Mouse (Mus musculus) cerebral cortex, adult 2 months (tissue): ENCODE results near the gene Epb41l2.

ENCODE experiments used
- WGBS: fragments of 180-500 bp; shearing (Covaris S2); methylation state at CpG from one replicate; pipeline ENCODE4 v1.1.7; 2018; 5-methylcytosine and 5-hydroxymethylcytosine counted together

The Epb41l2 gene

GRCm38 (mm10) chr10:25437586-25438298 lies 78.1 kb downstream of the Epb41l2 start:
- WGBS, result 69% methylated on average over 6 of the region's 6 CpGs

- WGBS, result 74% methylated on average over 8 of the region's 8 CpGs
These were observed 78.7 kb downstream of the Epb41l2 start for GRCm38 (mm10) chr10:25438299-25438680.

DNA sequence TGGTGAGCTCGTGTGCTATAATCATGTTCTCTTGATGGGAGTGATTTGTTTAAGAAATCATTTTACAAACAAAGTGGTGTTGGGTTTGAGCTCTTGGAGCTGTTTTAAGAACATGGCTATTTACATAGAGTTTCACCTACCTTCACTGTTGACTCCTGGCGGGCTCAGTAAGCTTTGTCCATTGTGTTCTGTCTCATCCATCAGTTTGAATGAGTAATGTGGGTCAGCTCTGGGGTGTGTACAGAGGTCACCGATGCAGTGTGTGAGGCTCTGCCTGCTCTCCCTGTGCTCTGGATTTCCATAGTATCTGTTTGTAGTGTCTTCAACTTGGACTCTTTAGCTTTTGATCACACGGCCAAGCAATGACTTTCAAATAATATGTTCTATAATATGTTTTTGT lies 79.6 kb downstream of the Epb41l2 start:
- WGBS, result 79% methylated on average over 4 of the region's 4 CpGs

DNA sequence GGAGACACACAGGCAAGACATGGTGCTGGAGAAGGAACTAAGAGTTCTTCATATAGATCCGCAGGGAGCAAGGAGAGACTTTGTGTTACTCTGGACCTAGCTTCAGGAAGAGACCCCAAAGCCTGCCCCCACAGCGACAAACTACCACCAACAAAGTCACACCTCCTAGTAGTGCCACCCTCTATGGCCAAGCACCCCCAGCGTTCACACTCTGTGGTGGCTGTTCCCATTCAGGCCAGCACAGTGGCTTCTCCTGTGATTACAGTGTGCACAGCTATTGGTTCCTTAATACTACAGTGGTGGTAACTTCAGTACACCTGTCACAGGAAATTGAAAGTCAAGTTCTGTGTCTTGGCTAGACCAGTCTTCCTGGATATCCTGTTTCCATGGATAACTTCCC lies 80.3 kb downstream of the Epb41l2 start:
- 86% methylated on average over 3 of the region's 3 CpGs for WGBS

- 78% methylated on average over 7 of the region's 7 CpGs for WGBS
These were observed 81.8 kb downstream of the Epb41l2 start for GRCm38 (mm10) chr10:25441405-25441804.

DNA sequence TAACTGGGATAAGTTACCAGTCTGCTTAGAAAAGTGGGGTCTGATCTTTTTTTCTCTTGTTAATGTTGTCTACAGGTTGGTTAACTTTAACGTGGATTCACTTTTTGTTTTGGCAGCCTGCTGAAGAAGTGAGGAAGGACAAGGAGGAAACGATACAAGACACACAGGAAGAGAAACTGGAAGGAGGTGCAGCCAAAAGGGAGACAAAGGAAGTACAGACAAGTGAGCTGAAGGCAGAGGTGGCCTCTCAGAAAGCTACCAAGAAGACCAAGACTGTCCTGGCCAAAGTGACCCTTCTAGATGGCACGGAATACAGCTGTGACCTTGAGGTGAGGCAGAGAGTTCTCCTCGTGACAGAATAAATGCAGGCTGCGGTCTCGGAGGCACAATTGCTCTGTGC lies 84.0 kb downstream of the Epb41l2 start:
- 85% methylated on average over 6 of the region's 6 CpGs for WGBS

DNA sequence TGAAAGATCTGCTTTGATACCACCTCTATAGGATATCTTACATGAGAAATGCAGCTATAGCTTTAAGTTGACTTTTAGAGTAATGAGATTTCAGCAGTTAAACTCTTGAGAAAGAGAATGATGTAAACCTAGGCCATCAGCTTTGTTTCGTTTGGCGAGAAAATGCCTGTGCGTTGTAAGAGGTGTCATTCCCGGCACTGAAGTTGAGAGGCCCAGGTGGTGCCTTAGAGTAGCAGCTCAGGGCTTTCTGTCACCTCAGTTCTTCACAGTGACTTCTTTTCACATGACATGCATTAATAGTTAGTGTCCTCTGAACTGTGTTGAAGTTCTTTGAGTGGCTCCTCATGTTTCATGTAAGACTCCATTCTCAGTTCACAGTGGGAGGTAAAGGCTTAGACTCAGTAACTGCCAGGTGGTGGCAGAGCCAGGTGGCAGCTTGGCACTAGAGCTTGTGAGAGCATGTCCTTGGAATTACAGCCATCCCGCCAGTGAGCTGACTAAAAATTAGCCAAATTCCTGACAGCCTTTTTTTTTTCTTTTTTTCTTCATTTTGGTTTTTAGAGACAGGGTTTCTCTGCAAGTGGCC lies 84.7 kb downstream of the Epb41l2 start:
- 90% methylated on average over 5 of the region's 5 CpGs for WGBS

GRCm38 (mm10) chr10:25446953-25447525 lies 87.4 kb downstream of the Epb41l2 start:
- WGBS, result 33% methylated on average over 5 of the region's 5 CpGs

GRCm38 (mm10) chr10:25448676-25449075 lies 89.1 kb downstream of the Epb41l2 start:
- WGBS, result 74% methylated on average over 4 of the region's 4 CpGs

DNA sequence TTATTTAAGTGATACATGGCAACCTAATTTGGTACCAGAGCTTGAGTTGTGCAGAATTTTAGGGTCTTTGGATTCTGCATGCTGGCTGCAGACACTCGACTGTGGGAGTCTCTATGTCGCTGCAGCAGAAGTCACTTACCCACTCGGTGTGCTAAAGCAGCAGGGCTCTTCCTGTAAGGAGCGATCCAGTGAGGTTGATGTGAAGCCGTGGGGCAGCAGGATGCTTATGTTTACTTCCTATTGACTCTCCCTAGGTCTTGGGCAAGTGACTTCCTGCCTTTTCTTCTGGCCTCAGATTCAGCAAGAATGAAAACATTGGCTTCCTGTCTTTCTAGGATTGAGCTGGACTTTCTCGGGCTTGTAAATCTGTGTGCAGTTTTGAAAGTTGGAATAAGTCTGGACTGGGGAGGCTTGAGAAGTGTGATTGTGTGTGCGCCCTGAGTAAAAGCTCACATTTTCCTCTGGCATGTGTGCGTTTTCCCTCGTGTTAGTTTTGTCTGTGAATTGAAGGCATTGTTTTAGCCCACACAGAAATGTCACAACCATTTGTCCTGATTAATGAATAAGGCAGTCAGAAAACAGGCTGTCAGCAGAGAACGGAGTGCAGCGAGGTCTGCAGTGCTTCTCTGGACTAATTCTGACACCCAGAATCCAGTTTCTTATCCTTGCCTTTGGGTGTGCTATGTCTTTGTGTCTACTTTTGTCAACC lies 89.9 kb downstream of the Epb41l2 start:
- 40% methylated on average over 11 of the region's 11 CpGs for WGBS

- 62% methylated on average over 9 of the region's 9 CpGs for WGBS
These were observed 93.6 kb downstream of the Epb41l2 start for GRCm38 (mm10) chr10:25453150-25453549.

GRCm38 (mm10) chr10:25453772-25454171 lies 94.2 kb downstream of the Epb41l2 start:
- 81% methylated on average over 10 of the region's 10 CpGs for WGBS

GRCm38 (mm10) chr10:25457118-25457517 lies 97.5 kb downstream of the Epb41l2 start:
- WGBS, result 83% methylated on average over 6 of the region's 6 CpGs

DNA sequence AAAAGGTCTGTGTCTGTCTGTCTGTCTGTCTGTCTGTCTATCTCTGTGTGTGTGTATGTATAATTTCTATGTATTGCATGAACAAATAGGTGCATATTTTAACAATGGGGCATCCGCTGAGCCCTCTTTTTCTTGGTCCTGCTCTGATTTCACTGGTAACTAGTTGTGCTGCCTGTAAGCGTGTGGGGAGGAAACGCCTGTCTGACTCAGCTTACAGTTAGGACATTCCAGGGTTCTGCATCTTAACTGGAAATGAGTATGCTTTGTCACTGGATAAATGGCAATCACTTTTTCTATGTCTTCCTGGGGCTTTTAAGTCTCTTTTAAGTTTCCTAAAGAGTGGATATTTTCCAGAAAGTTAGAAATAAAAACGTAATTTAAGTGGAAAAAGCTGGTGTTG lies 98.4 kb downstream of the Epb41l2 start:
- WGBS, result 80% methylated on average over 4 of the region's 4 CpGs

- WGBS, result 79% methylated on average over 1 of the region's 1 CpGs
These were observed 102.2 kb downstream of the Epb41l2 start for GRCm38 (mm10) chr10:25461832-25462231.

DNA sequence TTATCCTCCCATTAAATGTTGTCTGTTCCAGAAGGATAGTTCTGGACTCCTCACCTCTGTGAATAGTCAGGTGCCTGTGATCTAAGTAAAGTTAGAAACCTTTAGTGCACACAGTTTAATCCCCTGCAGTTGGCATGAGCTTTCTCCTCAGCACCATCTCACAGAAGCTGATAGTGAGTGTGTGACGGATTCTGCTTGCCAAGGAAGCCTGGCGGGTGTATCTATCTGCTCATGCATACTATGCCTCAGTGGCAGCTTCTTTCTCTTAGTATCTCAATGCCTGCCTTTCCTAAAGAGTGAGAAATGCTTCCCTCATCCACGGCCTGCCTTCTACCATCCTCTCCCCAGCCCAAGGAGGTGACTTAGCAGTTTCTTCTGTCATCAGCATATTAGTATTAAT lies 103.1 kb downstream of the Epb41l2 start:
- WGBS, result 68% methylated on average over 3 of the region's 3 CpGs

DNA sequence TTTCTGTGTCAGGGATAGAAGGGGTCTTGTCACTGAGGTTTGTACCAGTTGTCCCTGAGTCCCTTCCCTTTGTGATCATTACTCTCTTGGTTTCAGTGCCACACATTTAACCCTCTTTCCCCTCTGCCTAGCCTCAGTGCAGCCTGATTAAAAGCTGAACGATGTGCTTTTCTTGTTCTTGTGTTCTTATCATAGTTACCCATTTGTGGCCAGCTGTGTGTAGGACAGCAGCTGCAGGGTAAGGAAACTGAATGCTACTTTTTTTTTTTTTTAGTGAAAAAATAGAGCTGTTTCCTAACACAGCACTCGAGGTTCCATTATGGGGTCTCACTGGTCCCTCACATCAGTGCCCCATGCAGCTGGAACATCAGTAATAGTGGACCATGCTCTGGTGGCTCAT lies 106.9 kb downstream of the Epb41l2 start:
- WGBS, result 56% methylated on average over 2 of the region's 2 CpGs

GRCm38 (mm10) chr10:25471944-25472343 lies 112.3 kb downstream of the Epb41l2 start:
- 87% methylated on average over 2 of the region's 2 CpGs for WGBS

DNA sequence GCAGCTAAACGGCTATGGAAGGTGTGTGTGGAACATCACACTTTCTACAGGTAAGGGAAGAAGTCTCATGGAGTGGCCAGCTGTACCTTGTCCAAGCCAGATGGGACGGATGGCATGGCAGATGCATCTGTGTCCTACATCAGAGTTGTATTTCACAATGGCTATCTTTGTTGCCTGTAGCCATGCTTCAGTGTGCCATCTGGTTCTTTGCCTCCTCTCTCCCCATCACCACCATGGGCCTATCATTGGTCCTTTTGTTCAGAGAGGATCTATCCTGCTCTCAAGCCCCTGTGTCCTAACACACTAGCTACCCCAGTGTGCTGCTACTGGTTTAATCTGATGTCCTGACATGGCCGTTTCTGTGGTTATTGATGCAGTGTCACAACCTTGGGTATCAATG lies 120.1 kb downstream of the Epb41l2 start:
- WGBS, result 83% methylated on average over 3 of the region's 3 CpGs

- 87% methylated on average over 5 of the region's 5 CpGs for WGBS
These were observed 123.2 kb downstream of the Epb41l2 start for GRCm38 (mm10) chr10:25482791-25483190.

DNA sequence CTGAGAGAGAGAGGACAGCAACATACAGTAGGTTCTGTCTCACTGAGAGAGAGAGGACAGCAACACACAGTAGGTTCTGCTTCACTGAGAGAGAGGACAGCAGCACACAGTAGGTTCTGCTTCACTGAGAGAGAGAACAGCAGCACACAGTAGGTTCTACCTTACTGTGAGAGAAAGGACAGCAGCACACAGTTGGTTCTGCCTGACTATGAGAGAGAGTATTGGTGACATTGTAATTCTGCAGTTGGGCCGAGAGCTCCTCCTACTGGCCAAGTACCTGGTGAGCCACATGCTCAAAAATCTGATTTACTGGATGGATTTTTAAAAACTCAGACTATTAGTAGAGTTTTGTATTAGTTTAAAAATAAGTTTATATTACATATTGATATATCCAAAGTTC lies 128.9 kb downstream of the Epb41l2 start:
- WGBS, result 3% methylated on average over 1 of the region's 1 CpGs

DNA sequence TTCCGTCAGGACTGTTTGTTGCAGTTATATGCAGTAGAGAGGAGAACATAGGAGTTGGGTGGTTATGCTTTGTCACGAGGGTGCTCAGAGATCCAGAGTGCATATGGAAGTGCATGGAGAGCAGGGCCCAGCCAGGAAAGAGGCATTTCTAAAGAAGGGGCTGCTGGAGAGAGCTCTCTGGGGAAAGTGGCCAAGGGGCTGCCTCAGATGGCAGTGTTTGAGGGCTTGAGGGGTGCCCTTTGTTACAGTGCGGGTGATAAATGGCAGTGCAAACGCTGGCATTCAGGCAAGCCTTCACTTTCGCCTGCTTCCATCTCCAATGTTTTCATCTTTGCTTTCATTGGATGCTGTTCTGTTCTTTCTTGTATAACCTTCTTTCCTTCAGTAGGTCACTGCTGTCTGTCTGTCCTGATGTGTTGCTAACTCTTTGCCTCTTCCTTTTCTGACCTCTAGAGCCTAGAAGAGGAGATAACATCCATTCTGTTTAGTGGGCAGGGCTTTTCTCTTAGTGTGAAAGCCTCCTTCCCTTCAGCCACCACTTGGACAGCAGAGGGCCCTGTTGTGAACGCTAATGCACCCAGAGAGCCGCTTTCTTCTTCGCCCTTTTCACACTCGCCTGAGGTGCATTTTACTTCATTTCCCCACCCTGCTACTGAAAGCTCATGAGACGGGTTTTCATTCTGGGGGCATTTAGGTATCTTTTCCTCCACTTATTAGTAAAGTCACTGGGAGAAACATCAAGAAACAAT lies 139.9 kb downstream of the Epb41l2 start:
- 70% methylated on average over 10 of the region's 10 CpGs for WGBS
